Mouse (Mus musculus) intestine, postnatal 0 days (tissue): ENCODE data around the gene Yap1. TPM values are rescaled to one million over a fixed set of nuclear protein-coding genes. Genes with fewer than 3 reads are reported as not detected.

ENCODE experiments used
- ATAC-seq: fragments of 200-750 bp; cut with Nextera tagmentation; 2 replicates; pipeline ENCODE4 v1.8.0; 2017; ENCODE audit warnings: mild to moderate bottlenecking, moderate TSS enrichment, moderate library complexity
- H3K27ac ChIP-seq: fragments of 300-500 bp; sonication (generic); 2 replicates; pipeline ENCODE4 v1.5.1; 2014; ENCODE audit warnings: mild to moderate bottlenecking, low read depth, low read length, moderate library complexity
- H3K27me3 ChIP-seq: fragments of 300-500 bp; sonication (generic); replicated peaks from 2 replicates; pipeline ENCODE4 v1.6.1; 2014; ENCODE audit warnings: low read length, mixed read lengths; ENCODE audit not compliant: control insufficient read depth, insufficient read depth
- H3K36me3 ChIP-seq: fragments of 300-500 bp; sonication (generic); 2 replicates; pipeline ENCODE4 v1.6.1; 2014; ENCODE audit warnings: mild to moderate bottlenecking, moderate library complexity; ENCODE audit not compliant: control insufficient read depth, insufficient read depth
- H3K4me1 ChIP-seq: fragments of 300-500 bp; sonication (generic); replicated peaks from 2 replicates; pipeline ENCODE4 v1.6.1; 2014; ENCODE audit warnings: antibody characterized with exemption, low read length, mixed read lengths; ENCODE audit not compliant: control insufficient read depth, insufficient read depth
- H3K4me2 ChIP-seq: fragments of 300-500 bp; sonication (generic); replicated peaks from 2 replicates; pipeline ENCODE4 v1.6.1; 2014; ENCODE audit warnings: low read depth, mild to moderate bottlenecking, moderate library complexity
- H3K4me3 ChIP-seq: fragments of 300-500 bp; sonication (generic); 2 replicates; pipeline ENCODE4 v1.5.1; 2014; ENCODE audit warnings: low read depth, low read length
- H3K9ac ChIP-seq: fragments of 300-500 bp; sonication (generic); 2 replicates; pipeline ENCODE4 v1.6.1; 2014; ENCODE audit warnings: mild to moderate bottlenecking, low read depth, low read length
- H3K9me3 ChIP-seq: fragments of 300-500 bp; sonication (generic); 2 replicates; pipeline ENCODE4 v1.6.1; 2016; ENCODE audit warnings: mixed run types; ENCODE audit not compliant: control insufficient read depth
- CTCF ChIP-seq: sonication (generic); IDR thresholded peaks from 2 replicates; pipeline ENCODE4 v1.5.1; 2016; ENCODE audit warnings: low read depth, mild to moderate bottlenecking, control low read depth, antibody characterized with exemption, moderate library complexity
- WGBS: fragments of 180-500 bp; shearing (Covaris S2); extraction: QIAGEN DNeasy Blood & Tissue Kit; methylation state at CpG from one replicate; pipeline ENCODE4 v1.1.7; 2014; 5-methylcytosine and 5-hydroxymethylcytosine counted together
- polyA plus RNA-seq: library from polyadenylated mRNA; unstranded; fragments of >200 nt; fragmentation: Nextera tagmentation; extraction: Ambion mirVana; gene quantifications from 2 replicates; pipeline ENCODE4 v1.2.1, GENCODE M21; 2015

Gene Yap1
- polyA plus RNA-seq, 1 experiment from 2014 or later: 11.4 TPM

DNA sequence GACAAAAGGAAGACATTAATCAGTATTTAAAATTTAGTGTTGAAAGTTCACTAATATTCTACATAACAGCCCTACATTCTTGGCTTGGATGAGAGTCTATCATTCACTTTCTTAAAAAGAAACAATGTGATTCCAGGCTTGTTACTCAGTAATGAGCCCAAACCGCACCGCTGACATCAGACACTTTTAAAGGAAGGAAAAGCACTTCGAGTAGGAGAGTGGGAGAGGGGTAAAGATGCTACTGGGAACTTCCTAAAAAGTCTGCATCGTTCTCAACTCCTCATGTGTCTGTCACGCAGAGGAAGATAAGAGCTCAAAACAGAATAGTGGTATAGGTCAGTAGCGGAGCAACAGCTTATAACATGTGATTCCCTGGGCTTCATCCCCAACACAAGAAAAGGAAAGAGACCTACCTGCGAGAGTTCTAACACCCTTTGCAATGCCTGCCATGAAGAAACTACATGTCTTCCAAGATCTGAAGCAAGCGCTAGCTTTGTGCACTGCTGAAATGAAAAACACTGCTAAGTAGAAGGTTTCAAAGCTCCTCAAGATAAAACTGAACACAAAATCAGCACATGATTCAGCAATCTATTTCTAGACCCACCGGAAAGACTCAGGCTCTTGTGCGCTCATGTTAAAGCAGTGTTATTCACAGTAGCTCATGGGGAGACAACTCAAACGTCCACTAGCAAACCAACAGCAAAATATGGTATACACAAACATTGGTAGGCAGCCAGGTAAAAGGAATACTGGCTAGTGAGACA, 25.1 kb downstream of the Yap1 start:
- no peaks in the 10 kb centered on the region for H3K4me1 ChIP-seq
- H3K9me3 ChIP-seq: no peaks in the 10 kb centered on the region
- H3K27me3 ChIP-seq: no peaks in the 10 kb centered on the region
- H3K27ac ChIP-seq: no peak overlapping the region
- peaks cover 7% of the 10 kb centered on the region; the same call in 1 of the 2 replicates for H3K36me3 ChIP-seq
- no peak for ATAC-seq
- no peak for TF ChIP-seq CTCF
- H3K9ac ChIP-seq: no peak overlapping the region
- H3K4me2 ChIP-seq: no peak overlapping the region
- 76% methylated on average over 11 of the region's 11 CpGs for WGBS
- H3K4me3 ChIP-seq: no peak overlapping the region

DNA sequence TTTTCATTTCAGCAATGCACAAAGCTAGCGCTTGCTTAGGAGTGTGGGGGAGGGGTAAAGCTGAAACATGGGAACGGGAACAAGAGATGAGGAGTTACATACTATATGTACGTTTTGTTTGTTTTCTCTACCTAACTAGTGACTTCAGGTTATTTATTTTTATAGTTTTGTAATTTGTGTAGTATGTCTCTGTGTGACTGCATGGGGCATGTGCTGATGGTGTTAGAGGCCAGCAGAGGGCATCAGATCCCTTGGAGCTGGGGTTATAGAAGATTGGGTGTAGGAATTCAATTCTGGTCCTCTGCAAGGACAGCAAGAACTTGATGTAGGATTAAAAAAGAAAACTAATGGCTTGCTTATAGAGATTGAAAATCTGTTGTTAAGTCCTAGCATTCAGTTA, 25.9 kb downstream of the Yap1 start:
- no peak overlapping the region for H3K4me3 ChIP-seq
- H3K36me3 ChIP-seq: peaks cover 9% of the 10 kb centered on the region; the same call in 1 of the 2 replicates
- no peak for ATAC-seq
- no peaks in the 10 kb centered on the region for H3K9me3 ChIP-seq
- no peak overlapping the region for H3K27ac ChIP-seq
- H3K9ac ChIP-seq: no peak overlapping the region
- no peaks in the 10 kb centered on the region for H3K27me3 ChIP-seq
- H3K4me1 ChIP-seq: no peaks in the 10 kb centered on the region
- WGBS: 87% methylated on average over 3 of the region's 3 CpGs
- H3K4me2 ChIP-seq: no peak overlapping the region
- TF ChIP-seq CTCF: peak; percentile 61

DNA sequence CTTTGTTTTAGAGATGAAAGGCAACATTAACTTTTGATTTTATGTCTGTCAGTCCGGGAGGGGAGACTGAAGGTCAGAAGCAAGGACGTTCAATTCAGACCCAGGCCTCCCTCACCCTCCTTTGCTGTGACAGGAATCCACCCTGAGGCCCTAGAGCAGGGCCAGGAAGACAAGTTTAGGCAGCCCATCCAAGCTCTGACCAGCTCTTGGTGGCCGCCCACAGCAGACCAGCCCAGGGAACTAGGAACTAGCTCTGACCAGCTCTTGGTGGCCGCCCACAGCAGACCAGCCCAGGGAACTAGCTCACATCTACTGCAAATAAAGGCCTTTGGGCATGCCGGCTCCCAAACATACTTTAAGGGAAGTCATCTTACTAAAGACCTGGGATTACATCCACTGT, 26.8 kb downstream of the Yap1 start:
- no peaks in the 10 kb centered on the region for H3K9me3 ChIP-seq
- no peaks in the 10 kb centered on the region for H3K4me1 ChIP-seq
- H3K27me3 ChIP-seq: no peaks in the 10 kb centered on the region
- peaks cover 15% of the 10 kb centered on the region; the same call in 1 of the 2 replicates for H3K36me3 ChIP-seq
- no peak overlapping the region for H3K4me2 ChIP-seq
- H3K4me3 ChIP-seq: no peak overlapping the region
- TF ChIP-seq CTCF: no peak
- WGBS: 75% methylated on average over 5 of the region's 5 CpGs
- no peak for ATAC-seq
- H3K9ac ChIP-seq: no peak overlapping the region
- H3K27ac ChIP-seq: no peak overlapping the region

DNA sequence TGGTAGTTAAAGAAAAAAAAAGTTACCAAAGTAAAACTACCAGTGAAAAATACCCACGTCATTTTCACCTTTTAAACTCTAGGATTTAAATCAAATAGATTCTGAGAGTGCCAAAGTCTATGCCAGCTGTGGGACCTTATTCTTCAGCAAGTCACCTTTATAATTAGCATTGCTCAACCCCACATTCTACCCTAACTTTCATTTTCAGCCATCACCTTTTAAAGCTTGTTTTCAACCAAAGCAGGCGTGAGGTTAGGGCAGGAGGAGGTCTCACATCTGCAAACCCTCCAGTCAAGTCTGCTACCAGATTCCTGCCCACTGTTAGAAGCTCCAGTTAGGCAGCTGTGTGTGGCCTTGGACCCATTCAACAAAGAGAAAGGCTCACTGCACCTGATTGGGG, 32.4 kb downstream of the Yap1 start:
- H3K9ac ChIP-seq: no peak overlapping the region
- no peaks in the 10 kb centered on the region for H3K27me3 ChIP-seq
- no peak for TF ChIP-seq CTCF
- 58% methylated on average over 2 of the region's 2 CpGs for WGBS
- no peak overlapping the region for H3K4me2 ChIP-seq
- peaks cover 9% of the 10 kb centered on the region; the same call in 1 of the 2 replicates for H3K36me3 ChIP-seq
- no peak overlapping the region for H3K4me3 ChIP-seq
- H3K27ac ChIP-seq: no peak overlapping the region
- H3K9me3 ChIP-seq: no peaks in the 10 kb centered on the region
- no peak for ATAC-seq
- H3K4me1 ChIP-seq: 0 out of 2 replicates have a peak, but pooled peaks cover 4% of the 10 kb centered on the region

DNA sequence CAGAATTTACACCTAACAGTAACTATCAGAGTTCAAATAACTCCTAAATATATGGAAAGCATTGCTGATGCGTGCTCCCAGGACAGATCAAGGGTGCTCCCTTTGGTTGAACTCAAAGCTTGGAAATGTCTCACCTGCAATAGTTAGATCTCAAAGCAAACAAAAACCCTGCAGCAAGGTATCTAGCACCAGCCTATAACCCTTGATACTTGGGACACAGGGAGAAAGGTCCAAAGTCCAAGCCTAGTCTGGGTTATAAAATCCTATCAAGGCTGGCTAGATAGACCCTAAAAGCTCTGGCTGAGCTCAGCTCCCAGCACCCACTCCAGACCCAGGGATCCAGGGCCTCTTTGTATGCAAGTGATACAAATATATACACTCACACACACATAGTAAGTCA, 36.4 kb downstream of the Yap1 start:
- ATAC-seq: peak; percentile 93

DNA sequence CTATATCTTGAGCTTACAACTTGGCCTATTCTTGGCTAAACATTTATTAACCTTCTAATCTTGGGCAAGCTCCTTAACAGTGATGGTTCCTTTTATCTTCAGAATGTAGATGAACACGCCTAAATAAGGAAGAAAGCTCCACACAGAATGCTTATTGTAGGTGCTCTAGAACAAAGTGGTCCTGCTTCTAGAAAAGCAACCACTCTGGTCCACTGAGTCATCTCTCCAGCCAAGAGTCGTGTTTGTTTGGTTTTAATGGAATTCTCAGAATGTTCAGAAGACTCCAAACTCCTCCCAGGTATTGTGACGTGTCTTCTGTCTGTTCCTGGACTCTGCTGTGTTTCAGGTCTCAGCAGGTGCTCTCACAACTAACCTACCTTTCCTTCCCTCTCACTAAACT, 38.8 kb downstream of the Yap1 start:
- Histone ChIP-seq H3K9ac (no peak overlapping the region), H3K4me3 (no peak overlapping the region), H3K9me3 (no peaks in the 10 kb centered on the region), H3K4me1 (peaks cover 7% of the 10 kb centered on the region; the same call in 1 of the 2 replicates), H3K27ac (peak overlapping the region; percentile 46; the same call in 1 of the 2 replicates), H3K27me3 (no peaks in the 10 kb centered on the region), H3K4me2 (no peak overlapping the region), H3K36me3 (0 out of 2 replicates have a peak, but pooled peaks cover 4% of the 10 kb centered on the region)
- TF ChIP-seq CTCF: no peak
- no peak for ATAC-seq
- 30% methylated on average over 3 of the region's 3 CpGs for WGBS

More for the DNA sequence above, 36.4 kb downstream of the Yap1 start:
- Histone ChIP-seq H3K36me3 (0 out of 2 replicates have a peak, but pooled peaks cover under 1% of the 10 kb centered on the region), H3K27ac (peak overlapping the region; percentile 57), H3K4me1 (peaks cover 7% of the 10 kb centered on the region; the same call in 1 of the 2 replicates), H3K9me3 (no peaks in the 10 kb centered on the region), H3K4me3 (no peak overlapping the region), H3K4me2 (peak overlapping the region; percentile 25; the same call in 1 of the 2 replicates), H3K9ac (no peak overlapping the region), H3K27me3 (no peaks in the 10 kb centered on the region)
- WGBS: 39% methylated on average over 1 of the region's 1 CpGs
- TF ChIP-seq CTCF: no peak
